Mouse (Mus musculus): ENCODE measurements around the gene Igf2bp2. TPM values are rescaled to one million over a fixed set of nuclear protein-coding genes. Genes with fewer than 3 reads are reported as not detected.

Gene Igf2bp2
- polyA plus RNA-seq, 1 experiment from 2014 or later: 34.8 TPM

GRCm38 (mm10) chr16:22184113-22184512 is 21.0 kb upstream of the Igf2bp2 start:
- no peak for DNase-seq (ENCODE audit: low spot score)
- Histone ChIP-seq H3K9ac (ENCODE audit: low read depth, low read length) (no peak overlapping the region), H3K27me3 (ENCODE audit: insufficient read depth, low read length) (no peaks in the 10 kb centered on the region), H3K4me2 (ENCODE audit: low read length) (no peak overlapping the region), H3K4me3 (replicated peaks; ENCODE audit: low read depth, low read length) (no peak overlapping the region), H3K9me3 (replicated peaks; ENCODE audit: low read length) (no peaks in the 10 kb centered on the region), H3K36me3 (ENCODE audit: insufficient read depth, low read length) (no peaks in the 10 kb centered on the region), H3K4me1 (replicated peaks; ENCODE audit: insufficient read depth, low read length) (no peaks in the 10 kb centered on the region), H3K27ac (no peak overlapping the region)
- TF ChIP-seq CTCF (IDR thresholded peaks at IDR 0.05; ENCODE audit: low read depth): no peak
- ATAC-seq (replicated peaks; ENCODE audit: low FRiP score, low read depth): no peak
- WGBS: over 99% methylated on average over 5 of the region's 5 CpGs

GRCm38 (mm10) chr16:22182286-22182685 is 19.2 kb upstream of the Igf2bp2 start:
- no peak for TF ChIP-seq CTCF (IDR thresholded peaks at IDR 0.05; ENCODE audit: low read depth)
- ATAC-seq (replicated peaks; ENCODE audit: low FRiP score, low read depth) (no peak), DNase-seq (ENCODE audit: low spot score) (no peak)
- H3K36me3 ChIP-seq (ENCODE audit: insufficient read depth, low read length): no peaks in the 10 kb centered on the region
- no peak overlapping the region for H3K9ac ChIP-seq (ENCODE audit: low read depth, low read length)
- H3K4me2 ChIP-seq (ENCODE audit: low read length): no peak overlapping the region
- H3K4me1 ChIP-seq (replicated peaks; ENCODE audit: insufficient read depth, low read length): no peaks in the 10 kb centered on the region
- 82% methylated on average over 4 of the region's 4 CpGs for WGBS
- H3K27me3 ChIP-seq (ENCODE audit: insufficient read depth, low read length): no peaks in the 10 kb centered on the region
- H3K4me3 ChIP-seq (replicated peaks; ENCODE audit: low read depth, low read length): no peak overlapping the region
- H3K9me3 ChIP-seq (replicated peaks; ENCODE audit: low read length): no peaks in the 10 kb centered on the region
- no peak overlapping the region for H3K27ac ChIP-seq

- H3K4me1 ChIP-seq (replicated peaks; ENCODE audit: insufficient read depth, low read length): no peaks in the 10 kb centered on the region
- H3K27me3 ChIP-seq (ENCODE audit: insufficient read depth, low read length): no peaks in the 10 kb centered on the region
- no peak overlapping the region for H3K4me2 ChIP-seq (ENCODE audit: low read length)
- no peak for ATAC-seq (replicated peaks; ENCODE audit: low FRiP score, low read depth)
- no peaks in the 10 kb centered on the region for H3K36me3 ChIP-seq (ENCODE audit: insufficient read depth, low read length)
- no peak overlapping the region for H3K9ac ChIP-seq (ENCODE audit: low read depth, low read length)
- TF ChIP-seq CTCF (IDR thresholded peaks at IDR 0.05; ENCODE audit: low read depth): no peak
- no peak overlapping the region for H3K4me3 ChIP-seq (replicated peaks; ENCODE audit: low read depth, low read length)
- no peak for DNase-seq (ENCODE audit: low spot score)
- H3K27ac ChIP-seq: no peak overlapping the region
- WGBS: 80% methylated on average over 3 of the region's 3 CpGs
- H3K9me3 ChIP-seq (replicated peaks; ENCODE audit: low read length): no peaks in the 10 kb centered on the region
These were observed 15.7 kb upstream of the Igf2bp2 start for GRCm38 (mm10) chr16:22178793-22179192.

GRCm38 (mm10) chr16:22177999-22178398 is 14.9 kb upstream of the Igf2bp2 start:
- DNase-seq (ENCODE audit: low spot score) (no peak), ATAC-seq (replicated peaks; ENCODE audit: low FRiP score, low read depth) (no peak)
- no peak overlapping the region for H3K4me2 ChIP-seq (ENCODE audit: low read length)
- no peak overlapping the region for H3K27ac ChIP-seq
- no peaks in the 10 kb centered on the region for H3K9me3 ChIP-seq (replicated peaks; ENCODE audit: low read length)
- no peaks in the 10 kb centered on the region for H3K27me3 ChIP-seq (ENCODE audit: insufficient read depth, low read length)
- H3K36me3 ChIP-seq (ENCODE audit: insufficient read depth, low read length): no peaks in the 10 kb centered on the region
- 85% methylated on average over 2 of the region's 2 CpGs for WGBS
- H3K4me3 ChIP-seq (replicated peaks; ENCODE audit: low read depth, low read length): no peak overlapping the region
- no peak for TF ChIP-seq CTCF (IDR thresholded peaks at IDR 0.05; ENCODE audit: low read depth)
- no peak overlapping the region for H3K9ac ChIP-seq (ENCODE audit: low read depth, low read length)
- no peaks in the 10 kb centered on the region for H3K4me1 ChIP-seq (replicated peaks; ENCODE audit: insufficient read depth, low read length)

- ATAC-seq (replicated peaks; ENCODE audit: low FRiP score, low read depth) (no peak), DNase-seq (ENCODE audit: low spot score) (no peak)
- H3K9me3 ChIP-seq (replicated peaks; ENCODE audit: low read length): no peaks in the 10 kb centered on the region
- H3K27me3 ChIP-seq (ENCODE audit: insufficient read depth, low read length): no peaks in the 10 kb centered on the region
- no peak overlapping the region for H3K9ac ChIP-seq (ENCODE audit: low read depth, low read length)
- no peak overlapping the region for H3K4me3 ChIP-seq (replicated peaks; ENCODE audit: low read depth, low read length)
- no peaks in the 10 kb centered on the region for H3K36me3 ChIP-seq (ENCODE audit: insufficient read depth, low read length)
- WGBS: 91% methylated on average over 8 of the region's 8 CpGs
- H3K4me2 ChIP-seq (ENCODE audit: low read length): no peak overlapping the region
- H3K27ac ChIP-seq: no peak overlapping the region
- TF ChIP-seq CTCF (IDR thresholded peaks at IDR 0.05; ENCODE audit: low read depth): no peak
- H3K4me1 ChIP-seq (replicated peaks; ENCODE audit: insufficient read depth, low read length): no peaks in the 10 kb centered on the region
These were observed 5.6 kb upstream of the Igf2bp2 start for GRCm38 (mm10) chr16:22168731-22169130.

DNA sequence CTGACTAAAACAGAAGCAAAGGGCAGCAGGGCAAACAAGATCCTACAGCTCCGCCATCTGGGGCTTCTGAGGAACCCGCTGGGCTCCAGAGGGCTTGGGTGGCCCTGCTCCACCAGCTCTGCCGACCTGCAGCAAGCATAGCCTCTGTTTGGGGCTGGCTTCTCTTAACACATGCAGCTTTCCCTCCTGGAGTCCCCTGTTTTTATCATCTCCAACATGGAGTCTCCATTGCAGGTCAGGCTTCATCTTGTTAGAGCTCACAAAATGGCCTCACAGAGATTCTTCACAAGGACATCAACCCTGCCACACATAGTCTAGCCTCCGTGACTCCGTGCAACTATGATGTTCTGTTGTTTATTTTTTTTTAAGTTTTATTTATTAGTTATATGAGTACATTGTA is 2.5 kb upstream of the Igf2bp2 start:
- Histone ChIP-seq H3K9me3 (replicated peaks; ENCODE audit: low read length) (no peaks in the 10 kb centered on the region), H3K27ac (no peak overlapping the region), H3K4me2 (ENCODE audit: low read length) (no peak overlapping the region), H3K4me3 (replicated peaks; ENCODE audit: low read depth, low read length) (no peak overlapping the region), H3K9ac (ENCODE audit: low read depth, low read length) (no peak overlapping the region), H3K27me3 (ENCODE audit: insufficient read depth, low read length) (no peaks in the 10 kb centered on the region), H3K4me1 (replicated peaks; ENCODE audit: insufficient read depth, low read length) (no peaks in the 10 kb centered on the region), H3K36me3 (ENCODE audit: insufficient read depth, low read length) (no peaks in the 10 kb centered on the region)
- WGBS: 83% methylated on average over 5 of the region's 5 CpGs
- DNase-seq (ENCODE audit: low spot score): no peak
- TF ChIP-seq CTCF (IDR thresholded peaks at IDR 0.05; ENCODE audit: low read depth): no peak
- ATAC-seq (replicated peaks; ENCODE audit: low FRiP score, low read depth): no peak

DNA sequence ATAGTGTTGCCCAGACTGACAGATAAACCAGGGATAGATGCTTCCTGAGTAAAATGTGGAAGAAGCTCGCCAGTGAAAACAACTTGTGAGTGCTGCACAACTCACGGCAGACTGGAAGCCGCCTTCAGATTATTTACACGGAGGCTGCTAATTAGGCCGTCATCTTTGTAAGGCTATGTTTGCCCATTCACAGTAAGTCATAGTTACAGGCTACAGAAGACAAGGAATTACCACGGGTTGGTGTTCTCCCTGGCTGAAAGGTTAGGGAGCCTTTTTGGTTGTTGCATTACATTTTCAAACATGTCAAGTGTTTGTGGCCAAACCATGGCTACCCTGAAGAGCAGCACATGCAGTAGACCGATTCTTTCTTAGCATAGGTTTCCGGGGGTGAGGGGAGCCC is 1.3 kb upstream of the Igf2bp2 start:
- H3K27me3 ChIP-seq (ENCODE audit: insufficient read depth, low read length): no peaks in the 10 kb centered on the region
- no peak for DNase-seq (ENCODE audit: low spot score)

More for the DNA sequence above, 1.3 kb upstream of the Igf2bp2 start:
- Histone ChIP-seq H3K9ac (ENCODE audit: low read depth, low read length) (peak overlapping the region; percentile 93; the same call in 1 of the 2 replicates), H3K4me3 (replicated peaks; ENCODE audit: low read depth, low read length) (no peak overlapping the region), H3K9me3 (replicated peaks; ENCODE audit: low read length) (no peaks in the 10 kb centered on the region), H3K4me1 (replicated peaks; ENCODE audit: insufficient read depth, low read length) (no peaks in the 10 kb centered on the region), H3K27ac (no peak overlapping the region), H3K4me2 (ENCODE audit: low read length) (peak overlapping the region; percentile 83; the same call in 1 of the 2 replicates), H3K36me3 (ENCODE audit: insufficient read depth, low read length) (no peaks in the 10 kb centered on the region)
- no peak for TF ChIP-seq CTCF (IDR thresholded peaks at IDR 0.05; ENCODE audit: low read depth)
- WGBS: 54% methylated on average over 8 of the region's 8 CpGs
- ATAC-seq (replicated peaks; ENCODE audit: low FRiP score, low read depth): no peak

Data from kidney, postnatal 0 days (tissue).